Comparison of ENCODE assay signal across 16 mouse cellular contexts in the genomic region with DNA sequence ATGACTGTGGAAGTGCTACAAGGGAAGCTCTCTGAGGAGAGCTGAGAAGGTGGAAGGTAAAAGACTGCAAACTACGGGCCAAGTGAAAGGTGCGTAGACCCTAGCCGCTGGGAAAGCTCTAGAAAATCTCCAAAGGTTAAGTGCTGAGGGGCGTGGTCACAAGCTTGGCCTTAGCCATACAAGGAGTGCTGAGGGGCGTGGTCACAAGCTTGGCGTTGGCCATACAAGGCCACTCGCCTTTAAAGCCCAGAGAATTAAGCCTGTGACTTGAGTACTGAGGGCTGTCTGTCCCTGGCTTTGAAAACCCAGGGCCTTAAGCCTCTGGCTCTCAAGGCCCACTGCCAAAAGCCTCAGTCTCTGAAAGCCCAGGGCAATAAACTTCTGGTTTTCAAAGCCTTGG.
"Had no signal": no experiment of that assay in that cellular context is flagged by ENCODE, and none has a peak within 500 bp of the region (broad histone marks: within the 10 kb centered on the region; RNA-seq: fewer than 3 reads in every experiment).

No protein-coding gene starts in this region.

- H3K4me2 ChIP-seq: limb, embryonic 13.5 days; liver, embryonic 11.5 days; lung, embryonic 14.5 days; midbrain, embryonic 12.5 days; neural tube, embryonic 13.5 days had no signal

- H3K9ac ChIP-seq: limb, embryonic 13.5 days; lung, embryonic 14.5 days; midbrain, embryonic 12.5 days; neural tube, embryonic 13.5 days had no signal

- H3K27ac ChIP-seq: limb, embryonic 13.5 days; midbrain, embryonic 12.5 days; neural tube, embryonic 13.5 days had no signal

- DNase-seq: kidney, adult 8-10 months; kidney, postnatal 36 days; layer of hippocampus, adult 9-11 months; layer of hippocampus, postnatal 36 days; lung, embryonic 14.5 days; retina, postnatal 1 day; right cerebral cortex, postnatal 4 days; spleen, adult 18-20 months; thymus, adult 2 months; thymus, postnatal 36 days had no signal

- H3K27me3 ChIP-seq: limb, embryonic 13.5 days had no signal

- H3K36me3 ChIP-seq: limb, embryonic 13.5 days; midbrain, embryonic 12.5 days; neural tube, embryonic 13.5 days had no signal

- H3K9me3 ChIP-seq: limb, embryonic 13.5 days; midbrain, embryonic 12.5 days; neural tube, embryonic 13.5 days had no signal

- ATAC-seq: intestine, postnatal 0 days; midbrain, embryonic 16.5 days had no signal

- H3K4me1 ChIP-seq: midbrain, embryonic 12.5 days; neural tube, embryonic 13.5 days had no signal

- H3K4me3 ChIP-seq: limb, embryonic 13.5 days; midbrain, embryonic 12.5 days; neural tube, embryonic 13.5 days had no signal
